Mouse (Mus musculus) monocyte, adult 59 days (primary cell): ENCODE results near the gene Sh3yl1. TPM values are rescaled to one million over a fixed set of nuclear protein-coding genes. Genes with fewer than 3 reads are reported as not detected.

Experiments used
- total RNA-seq, 2 experiments: library from RNA; stranded (reverse); gene quantifications; one replicate each; pipeline ENCODE4 v1.2.4; 2023

Sh3yl1 gene
- total RNA-seq, result 1 to 10 TPM in 1 of 2 experiments, under 1 TPM in 1; 0.84 to 1.2 TPM

DNA sequence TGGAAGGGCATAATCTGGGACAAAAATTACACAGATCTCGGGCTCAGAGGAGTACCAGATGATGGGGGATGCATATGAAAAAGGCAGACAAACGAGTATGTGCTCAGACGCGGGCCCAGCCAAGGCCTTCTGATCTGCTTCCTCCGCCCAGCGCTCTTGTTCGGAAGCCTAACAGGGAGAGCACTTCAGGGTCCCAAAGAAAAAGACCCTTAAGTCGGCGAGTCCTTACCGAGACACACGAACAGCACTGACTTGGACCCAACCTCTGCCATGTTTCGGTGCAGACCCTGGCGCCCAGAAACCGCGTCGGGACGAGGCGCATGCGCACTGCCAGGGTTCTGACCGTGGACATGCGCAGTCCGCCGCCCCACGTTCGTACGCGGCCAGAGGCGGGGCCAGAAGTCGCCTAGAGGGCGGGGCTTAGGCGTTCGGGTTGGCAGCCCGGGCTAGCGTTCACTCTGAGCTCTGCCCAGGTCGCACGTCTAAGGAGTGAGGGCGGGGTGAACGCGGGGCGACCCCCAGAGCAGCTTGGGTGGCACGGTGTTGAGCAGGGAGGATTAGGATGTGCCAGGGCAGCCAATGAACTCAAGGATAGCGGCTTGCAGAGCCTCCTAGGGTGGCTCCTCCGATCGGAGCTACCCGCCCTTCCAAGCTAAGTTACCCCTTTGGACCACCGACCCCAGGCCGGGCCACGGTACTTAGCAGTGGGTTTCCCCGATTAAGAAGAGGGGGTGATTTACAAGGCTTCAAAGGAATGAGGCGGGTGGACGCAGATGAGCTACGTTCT, at the start of gene Sh3yl1, which contains the start of gene Acp1:
Sh3yl1 (plus strand) TSS at position 408 of the 787 bp plus-strand sequence.
Acp1 (minus strand) TSS at position 329 of the 787 bp plus-strand sequence.

GRCm38 (mm10) chr12:30883986-30884621, 27.4 kb upstream of the Sh3yl1 start, which contains the start of gene Alkal2:
Gene Alkal2 (plus strand): TSS chr12:30884322.

Other genes with a start within 250 kb of the Sh3yl1 start
- not detected for gene Alkal2, start 27.3 kb upstream of the Sh3yl1 start, total RNA-seq
- 10 to 100 TPM; 21.4 to 22.9 TPM for gene Acp1, start 79 bp upstream of the Sh3yl1 start, total RNA-seq
- gene Fam110c, start 162.2 kb downstream of the Sh3yl1 start, total RNA-seq, result under 1 TPM in 1 of 2 experiments, not detected in 1; 0.21 TPM